Mouse (Mus musculus): Measurements from ENCODE around the gene Gm4131. TPM values are rescaled to one million over a fixed set of nuclear protein-coding genes. Genes with fewer than 3 reads are reported as not detected.

The Gm4131 gene
- polyA plus RNA-seq, 1 experiment from 2014 or later: not detected

GRCm38 (mm10) chr14:62437806-62438205, 128.9 kb downstream of the Gm4131 start:
- no peak for DNase-seq (ENCODE audit: low spot score)
- TF ChIP-seq EP300 (optimal IDR thresholded peaks at IDR 0.05) (no peak), CTCF (IDR thresholded peaks at IDR 0.05; ENCODE audit: low read depth) (no peak)

GRCm38 (mm10) chr14:62425277-62425691, 141.4 kb downstream of the Gm4131 start:
- H3K4me2 ChIP-seq (replicated peaks; ENCODE audit: low read depth): no peak overlapping the region
- H3K27me3 ChIP-seq (ENCODE audit: control insufficient read depth, insufficient read depth, low read length): no peaks in the 10 kb centered on the region
- WGBS: 47% methylated on average over 2 of the region's 2 CpGs
- H3K4me1 ChIP-seq (replicated peaks; ENCODE audit: control insufficient read depth, insufficient read depth): no peaks in the 10 kb centered on the region
- TF ChIP-seq CTCF (IDR thresholded peaks at IDR 0.05; ENCODE audit: low read depth) (no peak), EP300 (optimal IDR thresholded peaks at IDR 0.05) (no peak)
- H3K4me3 ChIP-seq (ENCODE audit: low read depth, low read length): no peak overlapping the region
- DNase-seq (ENCODE audit: low spot score): no peak
- H3K36me3 ChIP-seq (ENCODE audit: control insufficient read depth, insufficient read depth, low read length): no peaks in the 10 kb centered on the region
- H3K9ac ChIP-seq (ENCODE audit: low read length): no peak overlapping the region
- no peak for ATAC-seq (ENCODE audit: low FRiP score, low TSS enrichment)
- H3K9me3 ChIP-seq (ENCODE audit: control insufficient read depth, low read length): no peaks in the 10 kb centered on the region
- no peak overlapping the region for H3K27ac ChIP-seq (replicated peaks)

More at GRCm38 (mm10) chr14:62437806-62438205, 128.9 kb downstream of the Gm4131 start:
- 90% methylated on average over 2 of the region's 2 CpGs for WGBS
- Histone ChIP-seq H3K9ac (ENCODE audit: low read length) (no peak overlapping the region), H3K27me3 (ENCODE audit: control insufficient read depth, insufficient read depth, low read length) (no peaks in the 10 kb centered on the region), H3K36me3 (ENCODE audit: control insufficient read depth, insufficient read depth, low read length) (no peaks in the 10 kb centered on the region), H3K27ac (replicated peaks) (no peak overlapping the region), H3K4me3 (ENCODE audit: low read depth, low read length) (no peak overlapping the region), H3K9me3 (ENCODE audit: control insufficient read depth, low read length) (no peaks in the 10 kb centered on the region), H3K4me1 (replicated peaks; ENCODE audit: control insufficient read depth, insufficient read depth) (no peaks in the 10 kb centered on the region), H3K4me2 (replicated peaks; ENCODE audit: low read depth) (no peak overlapping the region)
- ATAC-seq (ENCODE audit: low FRiP score, low TSS enrichment): no peak

- no peaks in the 10 kb centered on the region for H3K36me3 ChIP-seq (ENCODE audit: control insufficient read depth, insufficient read depth, low read length)
- H3K4me3 ChIP-seq (ENCODE audit: low read depth, low read length): no peak overlapping the region
- H3K9ac ChIP-seq (ENCODE audit: low read length): no peak overlapping the region
- H3K4me2 ChIP-seq (replicated peaks; ENCODE audit: low read depth): no peak overlapping the region
- no peaks in the 10 kb centered on the region for H3K9me3 ChIP-seq (ENCODE audit: control insufficient read depth, low read length)
- 56% methylated on average over 4 of the region's 4 CpGs for WGBS
- H3K27ac ChIP-seq (replicated peaks): no peak overlapping the region
- DNase-seq (ENCODE audit: low spot score) (no peak), ATAC-seq (ENCODE audit: low FRiP score, low TSS enrichment) (no peak)
- no peaks in the 10 kb centered on the region for H3K4me1 ChIP-seq (replicated peaks; ENCODE audit: control insufficient read depth, insufficient read depth)
- TF ChIP-seq EP300 (optimal IDR thresholded peaks at IDR 0.05) (no peak), CTCF (IDR thresholded peaks at IDR 0.05; ENCODE audit: low read depth) (no peak)
- H3K27me3 ChIP-seq (ENCODE audit: control insufficient read depth, insufficient read depth, low read length): no peaks in the 10 kb centered on the region
Observed at GRCm38 (mm10) chr14:62422265-62422664, 144.5 kb downstream of the Gm4131 start.

GRCm38 (mm10) chr14:62417501-62417900, 149.2 kb downstream of the Gm4131 start:
- no peak for ATAC-seq (ENCODE audit: low FRiP score, low TSS enrichment)
- WGBS: 68% methylated on average over 3 of the region's 3 CpGs

GRCm38 (mm10) chr14:62416742-62417134, 150.0 kb downstream of the Gm4131 start:
- Histone ChIP-seq H3K4me2 (replicated peaks; ENCODE audit: low read depth) (no peak overlapping the region), H3K4me3 (ENCODE audit: low read depth, low read length) (no peak overlapping the region), H3K27ac (replicated peaks) (no peak overlapping the region), H3K27me3 (ENCODE audit: control insufficient read depth, insufficient read depth, low read length) (no peaks in the 10 kb centered on the region), H3K9me3 (ENCODE audit: control insufficient read depth, low read length) (no peaks in the 10 kb centered on the region), H3K9ac (ENCODE audit: low read length) (no peak overlapping the region), H3K4me1 (replicated peaks; ENCODE audit: control insufficient read depth, insufficient read depth) (no peaks in the 10 kb centered on the region), H3K36me3 (ENCODE audit: control insufficient read depth, insufficient read depth, low read length) (no peaks in the 10 kb centered on the region)
- ATAC-seq (ENCODE audit: low FRiP score, low TSS enrichment) (no peak), DNase-seq (ENCODE audit: low spot score) (no peak)
- 32% methylated on average over 1 of the region's 1 CpGs for whole genome bisulfite sequencing
- TF ChIP-seq CTCF (IDR thresholded peaks at IDR 0.05; ENCODE audit: low read depth): no peak
- TF ChIP-seq EP300 (optimal IDR thresholded peaks at IDR 0.05): no peak

More at GRCm38 (mm10) chr14:62417501-62417900, 149.2 kb downstream of the Gm4131 start:
- H3K4me3 ChIP-seq (ENCODE audit: low read depth, low read length): no peak overlapping the region
- no peaks in the 10 kb centered on the region for H3K36me3 ChIP-seq (ENCODE audit: control insufficient read depth, insufficient read depth, low read length)
- no peak overlapping the region for H3K27ac ChIP-seq (replicated peaks)
- TF ChIP-seq EP300 (optimal IDR thresholded peaks at IDR 0.05) (no peak), CTCF (IDR thresholded peaks at IDR 0.05; ENCODE audit: low read depth) (no peak)
- no peak overlapping the region for H3K4me2 ChIP-seq (replicated peaks; ENCODE audit: low read depth)
- no peaks in the 10 kb centered on the region for H3K27me3 ChIP-seq (ENCODE audit: control insufficient read depth, insufficient read depth, low read length)
- DNase-seq (ENCODE audit: low spot score): no peak
- no peaks in the 10 kb centered on the region for H3K9me3 ChIP-seq (ENCODE audit: control insufficient read depth, low read length)
- H3K9ac ChIP-seq (ENCODE audit: low read length): no peak overlapping the region
- H3K4me1 ChIP-seq (replicated peaks; ENCODE audit: control insufficient read depth, insufficient read depth): no peaks in the 10 kb centered on the region

- no peak for DNase-seq (ENCODE audit: low spot score)
- H3K9me3 ChIP-seq (ENCODE audit: control insufficient read depth, low read length): no peaks in the 10 kb centered on the region
- no peak overlapping the region for H3K9ac ChIP-seq (ENCODE audit: low read length)
- no peaks in the 10 kb centered on the region for H3K27me3 ChIP-seq (ENCODE audit: control insufficient read depth, insufficient read depth, low read length)
- ATAC-seq (ENCODE audit: low FRiP score, low TSS enrichment): no peak
- no peak overlapping the region for H3K4me3 ChIP-seq (ENCODE audit: low read depth, low read length)
- 75% methylated on average over 7 of the region's 7 CpGs for WGBS
- H3K4me1 ChIP-seq (replicated peaks; ENCODE audit: control insufficient read depth, insufficient read depth): no peaks in the 10 kb centered on the region
- TF ChIP-seq EP300 (optimal IDR thresholded peaks at IDR 0.05) (no peak), CTCF (IDR thresholded peaks at IDR 0.05; ENCODE audit: low read depth) (no peak)
- H3K36me3 ChIP-seq (ENCODE audit: control insufficient read depth, insufficient read depth, low read length): no peaks in the 10 kb centered on the region
- H3K27ac ChIP-seq (replicated peaks): no peak overlapping the region
- H3K4me2 ChIP-seq (replicated peaks; ENCODE audit: low read depth): no peak overlapping the region
Observed at GRCm38 (mm10) chr14:62416007-62416741, 150.5 kb downstream of the Gm4131 start.

Other genes starting within 250 kb of the Gm4131 start
- gene Gucy1b2, start 110.6 kb downstream of the Gm4131 start, polyA plus RNA-seq (2015; fragmentation: Nextera tagmentation; extraction: Ambion mirVana): not detected in 2 replicates
- gene Fam124a, start 11.2 kb downstream of the Gm4131 start, polyA plus RNA-seq (2015; fragmentation: Nextera tagmentation; extraction: Ambion mirVana): 3.7 and 4.1 TPM in 2 replicates
- not detected in 2 replicates for gene Serpine3, start 96.7 kb upstream of the Gm4131 start, polyA plus RNA-seq (2015; fragmentation: Nextera tagmentation; extraction: Ambion mirVana)
- gene Ints6, start 194.2 kb upstream of the Gm4131 start, polyA plus RNA-seq (2015; fragmentation: Nextera tagmentation; extraction: Ambion mirVana): 6.7 and 10.3 TPM in 2 replicates

Measured in stomach, postnatal 0 days (tissue).